Mouse (Mus musculus) ovary, postnatal 10 days (tissue): ENCODE measurements at regions not wholly inside any gene's neighbourhood (a gene's known extent, or its start where the extent isn't known, plus 50 kb on each side); places are given as distances from the start of the nearest gene placed in this dataset.

Experiments used
- DNase-seq: peaks from one replicate; pipeline ENCODE4 v3.0.0; 2022; ENCODE audit warnings: low spot score

DNA sequence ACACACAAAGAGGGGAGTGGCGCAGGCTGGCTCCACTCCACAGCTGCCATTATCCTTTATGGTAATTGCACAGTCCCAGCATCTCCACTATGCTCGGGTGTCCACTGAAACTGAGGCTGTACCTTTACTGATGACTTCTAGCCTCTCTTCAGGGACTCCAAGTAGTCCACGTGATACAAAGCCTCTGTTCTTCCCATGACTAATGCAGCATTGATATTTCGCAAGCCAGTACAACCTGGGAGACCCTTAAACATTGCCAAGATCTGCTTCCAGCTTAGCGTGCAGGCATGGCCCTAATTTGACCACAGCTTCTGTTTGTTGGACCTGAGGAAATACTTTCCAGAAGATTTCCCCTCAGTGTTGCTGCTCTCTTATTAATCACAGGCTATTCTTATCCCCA lies 215.8 kb downstream of the Galc start:
- no peak for DNase-seq

DNA sequence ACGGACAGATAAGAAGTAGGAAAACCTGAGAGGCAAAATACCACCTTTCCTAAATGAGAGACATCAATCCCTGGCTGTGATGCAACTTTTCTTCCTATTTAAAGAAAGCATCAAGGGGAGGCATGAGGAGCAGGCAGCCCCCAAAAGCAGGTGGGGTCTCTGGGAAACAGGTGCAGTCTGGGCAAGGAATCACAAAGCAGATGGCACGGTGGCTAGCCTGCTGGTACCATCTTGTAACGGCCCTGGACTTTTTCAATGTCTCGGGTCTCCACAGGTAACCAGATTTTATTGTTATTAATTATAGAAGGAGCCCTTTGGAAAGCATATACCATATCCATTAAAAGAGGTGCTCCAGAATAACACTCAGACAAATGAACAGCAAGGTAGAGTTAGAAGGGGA lies 219.6 kb downstream of the Galc start:
- DNase-seq, result no peak

DNA sequence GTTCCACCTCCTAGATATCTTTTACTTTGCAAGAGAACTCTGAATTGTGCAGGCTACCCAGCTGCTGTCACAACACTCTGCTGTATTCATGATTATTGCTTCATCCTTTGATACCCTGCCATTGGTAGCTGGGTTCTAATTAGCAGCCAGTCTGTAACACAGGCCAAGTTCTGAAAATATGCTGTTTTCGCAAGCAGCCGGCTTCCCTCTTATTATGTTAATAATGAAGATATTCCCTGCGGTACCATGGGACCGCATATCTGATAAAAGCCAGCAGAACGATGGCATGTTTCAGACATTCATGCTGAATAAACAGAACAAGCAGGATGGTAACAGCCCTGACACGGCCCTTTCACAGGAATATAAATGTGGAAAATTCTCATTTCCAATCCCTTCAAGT lies 235.6 kb downstream of the Galc start:
- no peak for DNase-seq

GRCm38 (mm10) chr12:98014607-98015278 lies 244.5 kb downstream of the Galc start:
- DNase-seq, result no peak

DNA sequence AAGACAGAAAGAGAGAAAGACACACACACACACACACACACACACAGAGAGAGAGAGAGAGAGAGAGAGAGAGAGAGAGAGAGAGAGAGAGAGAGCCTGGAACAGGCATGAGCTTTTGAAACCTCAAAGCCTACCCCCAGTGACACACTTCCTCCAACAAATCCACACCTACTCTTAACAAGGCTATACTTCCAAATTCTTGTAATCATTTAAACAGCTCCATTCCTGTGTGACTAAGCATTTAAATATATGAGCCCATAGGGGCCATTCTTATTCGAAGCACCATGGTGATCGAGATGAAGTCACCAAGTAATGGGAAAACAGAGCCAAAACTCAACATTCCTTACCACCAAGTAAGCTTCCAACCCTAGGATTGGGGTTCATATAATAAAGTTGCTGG lies 250.1 kb downstream of the Galc start:
- no peak for DNase-seq

- no peak for DNase-seq
These were observed 253.4 kb downstream of the Galc start for GRCm38 (mm10) chr12:98005671-98006469.

DNA sequence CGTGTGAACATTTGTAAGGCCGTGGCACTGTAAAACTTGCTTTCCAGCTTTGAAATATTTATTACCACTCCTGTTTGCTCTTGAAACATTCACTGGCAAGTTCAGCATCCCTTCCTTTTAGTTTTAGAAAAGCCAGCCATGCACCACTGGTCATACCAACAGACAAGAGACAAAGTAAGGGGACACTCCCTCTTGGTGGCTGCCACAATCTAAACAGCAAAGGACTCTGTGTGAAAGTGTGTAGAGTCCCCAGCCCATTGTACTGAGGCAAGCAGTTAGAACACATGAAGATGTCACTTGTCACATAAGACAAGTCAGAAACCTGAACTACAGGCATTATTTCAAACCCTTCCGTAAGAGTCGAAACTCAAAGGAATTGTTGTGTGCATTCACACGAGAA lies 257.0 kb downstream of the Galc start:
- DNase-seq, result no peak

DNA sequence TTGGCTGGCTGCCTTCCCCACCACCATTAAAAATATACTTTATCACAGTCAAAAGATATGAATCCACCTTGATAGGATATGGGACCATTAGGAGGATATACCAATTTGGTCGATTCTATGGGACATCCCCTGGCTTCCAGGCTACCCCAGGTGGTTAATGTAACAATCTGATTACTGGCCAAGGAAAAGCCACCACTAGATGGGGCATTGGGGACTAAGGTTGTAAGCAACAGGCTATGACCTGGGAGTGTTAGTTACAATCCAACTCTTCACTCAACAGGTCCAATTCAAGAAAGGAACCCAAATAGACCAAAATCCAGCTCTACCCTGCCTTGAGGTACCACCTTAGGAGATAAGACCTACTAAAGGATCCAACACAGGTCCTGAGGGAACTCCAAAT lies 264.4 kb downstream of the Galc start:
- no peak for DNase-seq

DNA sequence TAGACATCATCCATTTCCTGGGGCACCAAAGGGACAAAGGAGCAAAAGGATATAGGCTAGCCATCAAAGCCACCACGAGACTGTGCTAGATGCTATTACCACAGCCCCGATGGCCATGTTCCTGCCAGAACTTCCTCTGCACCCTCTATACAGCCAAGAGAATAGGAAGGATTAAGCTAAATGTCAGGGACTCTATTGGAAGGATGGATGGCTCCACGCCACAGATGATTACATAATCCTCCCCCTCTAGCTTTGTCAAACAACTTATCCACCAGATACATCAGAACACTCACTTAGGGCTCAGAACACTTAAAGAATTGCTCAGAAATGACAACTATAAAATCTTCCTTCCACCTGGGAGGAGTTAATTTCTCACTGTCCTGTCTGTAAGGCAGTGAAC lies 265.3 kb downstream of the Galc start:
- DNase-seq, result no peak

DNA sequence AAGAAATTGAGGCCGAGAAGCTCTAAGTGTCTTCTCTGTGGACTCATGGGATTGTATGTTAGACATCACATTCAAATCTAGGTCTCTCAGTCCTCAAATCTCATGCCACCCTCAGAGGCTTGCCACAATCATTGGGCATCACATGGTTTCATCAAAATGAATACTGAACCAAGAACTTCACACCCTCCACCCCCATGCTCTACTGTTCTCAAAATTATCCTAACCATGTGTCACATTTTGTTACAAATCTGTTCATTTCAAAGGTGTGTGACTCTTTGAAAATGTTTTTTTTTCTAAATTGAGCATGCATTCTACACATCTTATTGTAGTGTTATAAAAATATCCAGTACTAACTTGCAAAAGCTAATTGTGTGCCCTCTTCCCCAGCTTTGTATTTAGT lies 275.9 kb downstream of the Galc start:
- no peak for DNase-seq

DNA sequence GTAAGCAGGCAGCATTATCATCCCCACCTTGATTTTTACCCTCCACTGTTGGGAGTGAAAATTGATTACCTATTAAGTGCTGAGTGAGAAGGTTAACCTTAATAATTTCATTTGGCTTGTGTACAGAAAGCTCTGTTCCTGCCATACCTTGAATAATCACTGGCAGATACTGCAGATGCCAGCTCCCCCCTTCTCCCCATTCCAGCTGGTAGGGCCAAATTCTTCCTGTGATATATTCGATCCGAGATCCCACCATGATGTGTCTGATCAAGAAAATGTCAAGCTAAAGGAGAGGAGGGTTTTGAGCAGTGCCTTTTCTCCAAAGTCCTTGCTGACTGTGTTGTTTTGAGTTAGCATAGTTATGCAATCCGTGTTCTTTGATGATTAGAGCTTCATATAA lies 280.6 kb downstream of the Galc start:
- DNase-seq, result no peak

DNA sequence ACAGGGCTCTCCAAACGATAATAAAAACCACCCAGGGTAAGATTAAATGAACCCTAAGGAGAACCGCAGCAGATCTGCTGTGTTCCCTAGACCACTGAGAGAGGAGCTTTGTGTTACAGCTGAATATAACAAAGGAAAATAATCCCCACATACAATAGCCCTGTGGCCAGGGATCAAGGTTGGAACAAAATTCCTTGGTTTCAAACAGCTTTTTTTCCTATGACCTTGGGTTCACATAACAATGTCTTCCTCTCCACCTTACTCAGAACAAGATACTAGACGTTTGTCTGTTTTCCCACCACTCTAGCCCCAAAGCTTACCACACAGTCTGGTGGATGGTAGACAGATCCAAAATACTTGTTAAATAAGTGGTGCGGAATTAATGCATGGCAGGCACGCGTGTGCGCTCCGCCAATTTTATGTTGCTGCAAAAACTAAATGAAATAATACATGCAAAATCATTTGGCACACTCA lies 281.0 kb downstream of the Galc start:
- no peak for DNase-seq

GRCm38 (mm10) chr12:97977633-97978032 lies 281.6 kb downstream of the Galc start:
- no peak for DNase-seq

GRCm38 (mm10) chr12:97973909-97974510 lies 285.2 kb downstream of the Galc start:
- no peak for DNase-seq

DNA sequence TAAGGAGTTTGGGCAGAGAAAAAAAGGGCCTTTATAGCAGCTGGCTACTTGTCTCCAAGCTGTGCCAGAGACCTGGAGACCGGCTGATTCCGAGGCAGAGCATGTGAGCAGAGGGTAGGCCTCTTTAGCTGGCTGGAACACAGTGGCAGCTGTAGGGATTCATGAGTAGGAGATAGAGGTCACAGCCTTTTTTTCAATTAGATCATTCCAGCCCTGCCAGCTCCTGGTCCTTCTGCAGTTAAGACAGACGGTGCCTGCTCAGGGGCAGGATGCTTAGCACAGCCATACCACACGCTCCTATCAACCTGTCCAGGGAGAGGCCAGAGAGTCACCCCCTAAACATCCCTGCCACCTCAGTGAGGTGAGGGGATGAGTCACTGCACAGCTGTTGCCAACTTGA lies 302.1 kb downstream of the Galc start:
- no peak for DNase-seq

DNA sequence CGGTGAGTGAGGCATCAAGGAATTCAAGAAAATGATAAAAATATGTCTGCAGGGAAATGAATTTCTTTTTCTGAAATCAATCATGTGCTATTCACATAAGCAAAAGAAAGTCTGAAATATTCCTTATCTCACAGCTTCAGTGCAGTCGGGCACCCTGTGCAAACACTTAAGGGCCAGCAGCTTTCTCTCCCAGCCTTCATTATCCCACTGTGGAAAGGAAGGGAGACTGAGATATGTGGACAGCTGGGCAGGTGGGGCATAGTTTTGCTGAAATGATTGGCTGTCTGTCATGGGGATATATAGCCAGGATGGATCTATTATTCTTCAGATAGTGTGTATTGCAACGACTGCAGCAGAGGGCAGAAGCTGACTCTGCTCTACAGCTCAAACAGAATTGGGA lies 305.9 kb downstream of the Galc start:
- DNase-seq, result no peak

DNA sequence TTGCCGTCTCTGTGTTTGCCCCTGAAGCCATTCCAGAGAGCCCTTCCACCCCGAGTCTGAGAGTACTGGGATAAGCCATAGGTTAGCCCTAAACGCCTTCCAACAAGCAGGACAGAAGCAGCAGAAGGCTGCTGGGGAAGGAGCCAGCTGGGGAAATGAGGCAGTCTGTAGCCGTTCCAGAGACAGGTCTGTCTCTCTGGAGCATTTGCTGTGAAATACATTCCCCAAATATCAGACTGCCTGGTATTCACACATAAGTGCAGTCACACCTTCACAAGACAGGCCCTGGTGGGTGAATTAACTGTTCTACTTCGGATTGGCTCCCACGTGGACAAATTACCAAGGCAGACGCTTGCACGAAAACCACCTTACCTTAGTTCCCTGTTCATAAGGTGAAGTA lies 307.1 kb downstream of the Galc start:
- no peak for DNase-seq

GRCm38 (mm10) chr12:97950072-97950471 lies 309.2 kb downstream of the Galc start:
- no peak for DNase-seq

- DNase-seq, result no peak
These were observed 311.8 kb downstream of the Galc start for GRCm38 (mm10) chr12:97947421-97947820.

GRCm38 (mm10) chr12:97938361-97938760 lies 320.9 kb downstream of the Galc start:
- no peak for DNase-seq

GRCm38 (mm10) chr12:97929877-97930276 lies 329.4 kb downstream of the Galc start:
- no peak for DNase-seq

DNA sequence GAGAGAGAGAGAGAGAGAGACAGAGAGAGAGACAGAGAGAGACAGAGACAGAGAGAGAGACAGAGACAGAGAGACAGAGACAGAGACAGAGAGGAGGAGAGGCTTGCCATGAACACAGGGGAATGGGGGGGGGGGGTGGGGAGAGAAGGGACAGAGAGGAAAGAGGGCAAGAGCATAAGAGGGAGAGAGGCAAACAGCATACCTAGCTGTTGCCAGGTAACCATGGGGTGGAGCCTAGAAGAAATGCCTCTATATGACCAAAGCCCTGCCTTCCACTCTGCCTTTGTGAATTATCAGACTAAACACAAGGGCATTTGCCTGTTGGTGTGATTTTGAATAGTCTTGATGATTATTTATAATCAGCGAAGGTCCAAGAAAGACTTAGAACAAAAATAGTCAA lies 332.2 kb downstream of the Galc start:
- no peak for DNase-seq
